Mouse (Mus musculus) layer of hippocampus, postnatal 36 days (tissue): ENCODE data around the gene 6030468B19Rik. TPM values are rescaled to one million over a fixed set of nuclear protein-coding genes. Genes with fewer than 3 reads are reported as not detected.

Experiments used
- total RNA-seq, 2 experiments: library from RNA; stranded (reverse); gene quantifications; 2 replicates each; pipeline ENCODE4 v1.2.3; 2021

6030468B19Rik gene
- total RNA-seq, 2 experiments from 2014 or later: 0.61 TPM; not detected in 1

Other genes with a start within 250 kb of the 6030468B19Rik start
- 10 to 100 TPM; 67.5 to 75.6 TPM for gene Tnrc6c, start 143.4 kb upstream of the 6030468B19Rik start, total RNA-seq
- under 1 TPM; 0.47 to 0.83 TPM for gene Tmc8, start 15.6 kb upstream of the 6030468B19Rik start, total RNA-seq
- 1 to 10 TPM; 7.3 to 9.7 TPM for gene Tmc6, start 15.5 kb upstream of the 6030468B19Rik start, total RNA-seq
- 1 to 10 TPM; 1.5 to 1.7 TPM for gene Gm20708, start 12.0 kb downstream of the 6030468B19Rik start, total RNA-seq
- 10 to 100 TPM; 10.4 to 16.9 TPM for gene Syngr2, start 12.0 kb downstream of the 6030468B19Rik start, total RNA-seq
- gene Afmid, start 28.3 kb downstream of the 6030468B19Rik start, total RNA-seq: 1 to 10 TPM; 3.8 to 4.0 TPM
- gene Tk1, start 28.4 kb downstream of the 6030468B19Rik start, total RNA-seq: under 1 TPM; 0.88 to 0.97 TPM
- gene Birc5, start 51.6 kb downstream of the 6030468B19Rik start, total RNA-seq: 1 to 10 TPM in 1 of 2 experiments, under 1 TPM in 1; 0.77 to 1.4 TPM
- gene Tmem235, start 63.1 kb downstream of the 6030468B19Rik start, total RNA-seq: under 1 TPM in 1 of 2 experiments, not detected in 1; 0.33 TPM
- 1 to 10 TPM; 3.0 to 3.8 TPM for gene Tha1, start 75.8 kb downstream of the 6030468B19Rik start, total RNA-seq
- 1 to 10 TPM; 1.3 to 1.4 TPM for gene Socs3, start 172.4 kb downstream of the 6030468B19Rik start, total RNA-seq
- 10 to 100 TPM; 75.1 to 79.4 TPM for gene Pgs1, start 188.6 kb downstream of the 6030468B19Rik start, total RNA-seq